ENCODE assay signal across 47 mouse cellular contexts in the genomic region with DNA sequence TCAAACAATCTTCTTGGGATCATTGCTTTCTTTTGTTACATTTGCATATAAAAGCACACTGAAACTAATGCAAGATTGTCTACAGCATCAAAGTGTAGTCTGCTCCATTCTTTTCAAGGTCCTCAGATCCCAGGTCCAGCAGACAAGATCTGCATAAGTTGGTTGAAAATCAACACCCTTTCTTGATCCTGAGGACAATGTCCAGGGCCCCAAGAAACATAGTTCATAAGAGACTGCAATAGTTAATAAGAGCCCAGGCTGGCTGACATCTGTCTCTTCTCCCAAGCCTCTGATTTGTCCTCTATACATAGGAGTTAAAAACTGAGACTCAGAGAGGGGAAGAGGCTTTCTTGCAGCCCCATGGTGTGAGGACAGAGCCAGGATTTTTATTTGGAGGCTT. TPM values are rescaled to one million over a fixed set of nuclear protein-coding genes. Genes with fewer than 3 reads are reported as not detected.
"Had no signal": no experiment of that assay in that cellular context is flagged by ENCODE, and none has a peak within 500 bp of the region (broad histone marks: within the 10 kb centered on the region; RNA-seq: fewer than 3 reads in every experiment).

No protein-coding gene starts in this region.

- H3K27me3 ChIP-seq: heart, embryonic 12.5 days; heart, embryonic 15.5 days; hindbrain, embryonic 12.5 days; hindbrain, embryonic 13.5 days; hindbrain, embryonic 15.5 days; intestine, embryonic 15.5 days; kidney, embryonic 15.5 days had no signal

- H3K4me2 ChIP-seq: heart, embryonic 11.5 days; heart, embryonic 12.5 days; heart, embryonic 13.5 days; heart, embryonic 15.5 days; hindbrain, embryonic 12.5 days; hindbrain, embryonic 13.5 days; hindbrain, embryonic 14.5 days; hindbrain, embryonic 15.5 days; intestine, embryonic 15.5 days; kidney, embryonic 15.5 days had no signal

- H3K27ac ChIP-seq: heart, adult 2 months; heart, embryonic 10.5 days; heart, embryonic 13.5 days; heart, embryonic 15.5 days; hindbrain, embryonic 10.5 days; hindbrain, embryonic 12.5 days; hindbrain, embryonic 13.5 days; hindbrain, embryonic 14.5 days; hindbrain, embryonic 15.5 days; hindbrain, postnatal 0 days; intestine, embryonic 15.5 days; kidney, embryonic 15.5 days; kidney, postnatal 0 days; layer of hippocampus, adult 2 months; left cerebral cortex, adult 2 months had no signal

- H3K36me3 ChIP-seq: heart, embryonic 10.5 days; heart, embryonic 12.5 days; heart, embryonic 13.5 days; heart, embryonic 15.5 days; hindbrain, embryonic 10.5 days; hindbrain, embryonic 12.5 days; hindbrain, embryonic 13.5 days; hindbrain, embryonic 15.5 days; intestine, embryonic 15.5 days; kidney, embryonic 15.5 days had no signal

- H3K4me1 ChIP-seq: heart, embryonic 10.5 days; heart, embryonic 12.5 days; heart, embryonic 13.5 days; heart, embryonic 15.5 days; hindbrain, embryonic 10.5 days; hindbrain, embryonic 12.5 days; hindbrain, embryonic 13.5 days; hindbrain, embryonic 15.5 days; intestine, embryonic 15.5 days had no signal

- DNase-seq: heart, adult 2 months; heart, postnatal 10 days; heart, postnatal 14 days; heart, postnatal 36 days; heart, postnatal 4 days; kidney, adult 11 months; kidney, adult 18-20 months; kidney, postnatal 10 days; kidney, postnatal 25 days; layer of hippocampus, adult 9-11 months; layer of hippocampus, postnatal 36 days had no signal

- ATAC-seq: hindbrain, embryonic 16.5 days; hindbrain, postnatal 0 days; inflammation-experienced regulatory T-cells, adult 6 months; intestine, embryonic 15.5 days; intestine, embryonic 16.5 days; intestine, postnatal 0 days had no signal

- H3K4me3 ChIP-seq: heart, adult 2 months; heart, embryonic 10.5 days; heart, embryonic 12.5 days; heart, embryonic 13.5 days; heart, embryonic 15.5 days; hindbrain, embryonic 10.5 days; hindbrain, embryonic 12.5 days; hindbrain, embryonic 13.5 days; hindbrain, embryonic 15.5 days; intestine, embryonic 15.5 days; kidney, embryonic 15.5 days; layer of hippocampus, adult 2 months; left cerebral cortex, adult 2 months had no signal

- H3K9me3 ChIP-seq: heart, embryonic 10.5 days; heart, embryonic 12.5 days; heart, embryonic 13.5 days; heart, embryonic 15.5 days; hindbrain, embryonic 10.5 days; hindbrain, embryonic 12.5 days; hindbrain, embryonic 13.5 days; hindbrain, embryonic 15.5 days; intestine, embryonic 15.5 days; kidney, embryonic 15.5 days had no signal

- H3K9ac ChIP-seq: heart, embryonic 12.5 days; heart, embryonic 13.5 days; heart, embryonic 15.5 days; hindbrain, embryonic 12.5 days; hindbrain, embryonic 13.5 days; hindbrain, embryonic 14.5 days; hindbrain, embryonic 15.5 days; intestine, embryonic 15.5 days; kidney, embryonic 15.5 days had no signal

RNA-seq across cellular contexts. Expression of a gene that starts 14.6 kb away (rescaled TPM):
- total RNA-seq: heart, adult 2 months; heart, postnatal 14 days; heart, postnatal 36 days; heart, postnatal 4 days; hematopoietic stem cell, adult 5-6 weeks; hindbrain, postnatal 0 days; layer of hippocampus, adult 18-20 months; layer of hippocampus, adult 2 months; layer of hippocampus, adult 8-10 months; layer of hippocampus, postnatal 10 days; layer of hippocampus, postnatal 14 days; layer of hippocampus, postnatal 25 days; layer of hippocampus, postnatal 36 days; left cerebral cortex, adult 18-20 months; left cerebral cortex, adult 2 months had no signal
- polyA plus RNA-seq: heart, adult 2 months; heart, embryonic 10.5 days; heart, embryonic 11.5 days; heart, embryonic 12.5 days; heart, embryonic 13.5 days; hindbrain, embryonic 10.5 days; hindbrain, embryonic 11.5 days; hindbrain, embryonic 12.5 days; hindbrain, embryonic 13.5 days; hindbrain, embryonic 14.5 days; hindbrain, embryonic 15.5 days; hindbrain, embryonic 16.5 days; hindbrain, postnatal 0 days; inflammation-experienced regulatory T-cells, adult 6 months; intestine, embryonic 14.5 days; intestine, embryonic 15.5 days; intestine, embryonic 16.5 days; intestine, postnatal 0 days; kidney, embryonic 14.5 days; kidney, embryonic 15.5 days; kidney, embryonic 16.5 days; kidney, postnatal 0 days; large intestine, adult 2 months had no signal

RNA-seq across cellular contexts. Expression of a gene that starts 20.6 kb away (rescaled TPM):
- total RNA-seq: heart, adult 2 months; heart, postnatal 10 days; heart, postnatal 14 days; heart, postnatal 25 days; heart, postnatal 36 days; heart, postnatal 4 days; hematopoietic stem cell, adult 5-6 weeks; hindbrain, postnatal 0 days; layer of hippocampus, adult 18-20 months; layer of hippocampus, adult 2 months; layer of hippocampus, adult 8-10 months; layer of hippocampus, postnatal 10 days; layer of hippocampus, postnatal 14 days; layer of hippocampus, postnatal 25 days; layer of hippocampus, postnatal 36 days; left cerebral cortex, adult 18-20 months; left cerebral cortex, adult 2 months had no signal
- polyA plus RNA-seq: heart, adult 2 months; heart, embryonic 10.5 days; heart, embryonic 11.5 days; heart, embryonic 12.5 days; heart, embryonic 13.5 days; heart, embryonic 14.5 days; heart, embryonic 15.5 days; heart, embryonic 16.5 days; heart, postnatal 0 days; hindbrain, embryonic 10.5 days; hindbrain, embryonic 11.5 days; hindbrain, embryonic 12.5 days; hindbrain, embryonic 13.5 days; hindbrain, embryonic 14.5 days; hindbrain, embryonic 15.5 days; hindbrain, embryonic 16.5 days; hindbrain, postnatal 0 days; inflammation-experienced regulatory T-cells, adult 6 months; intestine, embryonic 14.5 days; intestine, embryonic 15.5 days; intestine, embryonic 16.5 days; intestine, postnatal 0 days; kidney, embryonic 14.5 days; kidney, embryonic 15.5 days; kidney, embryonic 16.5 days; kidney, postnatal 0 days; large intestine, adult 2 months had no signal
